In genomic region chr1:87327165-87327861, GRCm38 (mm10) we compare ENCODE assay signal across 8 mouse cellular contexts. TPM values are rescaled to one million over a fixed set of nuclear protein-coding genes. Genes with fewer than 3 reads are reported as not detected.
DNase-seq lines count a peak whose midpoint lies in the region; ATAC-seq lines count a peak whose summit lies in the region.

No protein-coding gene starts in this region.

- peak overlapping the region; percentile 98 for H3K4me3 ChIP-seq in forebrain, embryonic 12.5 days (replicated peaks)
- peak overlapping the region; percentile 99 for H3K4me3 ChIP-seq in liver, embryonic 12.5 days
- peak overlapping the region; percentile 95 for H3K4me3 ChIP-seq in neural tube, embryonic 12.5 days

- H3K9me3 ChIP-seq in forebrain, embryonic 12.5 days = no peaks in the 10 kb centered on the region
- H3K9me3 ChIP-seq in liver, embryonic 12.5 days (replicated peaks) = no peaks in the 10 kb centered on the region
- H3K9me3 ChIP-seq in neural tube, embryonic 12.5 days = no peaks in the 10 kb centered on the region

- H3K27me3 ChIP-seq in forebrain, embryonic 12.5 days = peaks cover 11% of the 10 kb centered on the region
- 0 out of 2 replicates have a peak, but pooled peaks cover 3% of the 10 kb centered on the region for H3K27me3 ChIP-seq in liver, embryonic 12.5 days (replicated peaks)
- H3K27me3 ChIP-seq in neural tube, embryonic 12.5 days (replicated peaks) = no peaks in the 10 kb centered on the region

- H3K4me1 ChIP-seq in forebrain, embryonic 12.5 days = peaks cover 15% of the 10 kb centered on the region
- peaks cover 35% of the 10 kb centered on the region for H3K4me1 ChIP-seq in liver, embryonic 12.5 days
- H3K4me1 ChIP-seq in neural tube, embryonic 12.5 days = peaks cover 6% of the 10 kb centered on the region; the same call in 1 of the 2 replicates

- H3K36me3 ChIP-seq in forebrain, embryonic 12.5 days (replicated peaks) = peaks cover 4% of the 10 kb centered on the region; the same call in 1 of the 2 replicates
- peaks cover 13% of the 10 kb centered on the region for H3K36me3 ChIP-seq in liver, embryonic 12.5 days
- H3K36me3 ChIP-seq in neural tube, embryonic 12.5 days = no peaks in the 10 kb centered on the region; the same call in 1 of the 2 replicates

- H3K27ac ChIP-seq in forebrain, embryonic 12.5 days = peak overlapping the region; percentile 95
- peak overlapping the region; percentile 88 for H3K27ac ChIP-seq in liver, embryonic 12.5 days
- peak overlapping the region; percentile 88 for H3K27ac ChIP-seq in neural tube, embryonic 12.5 days

- DNase-seq in embryo, embryonic 10 days (ENCODE audit: low spot score) = peak; percentile 39
- DNase-seq in embryo, embryonic 9.5 days (ENCODE audit: extremely low spot score) = no peak
- DNase-seq in adrenal gland, postnatal 14 days = peak; percentile 71
- DNase-seq in testis, postnatal 10 days (ENCODE audit: low spot score) = peak; percentile 77

- H3K4me2 ChIP-seq in forebrain, embryonic 12.5 days = peak overlapping the region; percentile 81
- peak overlapping the region; percentile 81 for H3K4me2 ChIP-seq in liver, embryonic 12.5 days
- peak overlapping the region; percentile 70 for H3K4me2 ChIP-seq in neural tube, embryonic 12.5 days (replicated peaks)

- under 1% methylated on average over 46 of the region's 53 CpGs for WGBS in forebrain, embryonic 12.5 days
- WGBS in liver, embryonic 12.5 days (ENCODE audit: insufficient replicate concordance) = under 1% methylated on average over 47 of the region's 53 CpGs
- under 1% methylated on average over 53 of the region's 53 CpGs for WGBS in neural tube, embryonic 12.5 days

- ATAC-seq in forebrain, embryonic 12.5 days (ENCODE audit: low FRiP score) = peak; percentile 75
- peak; percentile 31 for ATAC-seq in inflammation-experienced regulatory T-cells, adult 6 months
- peak; percentile 82 for ATAC-seq in liver, embryonic 12.5 days
- ATAC-seq in neural tube, embryonic 12.5 days (ENCODE audit: low FRiP score, low read depth) = peak; percentile 85

- H3K9ac ChIP-seq in forebrain, embryonic 12.5 days = peak overlapping the region; percentile 96
- peak overlapping the region; percentile 98 for H3K9ac ChIP-seq in liver, embryonic 12.5 days
- H3K9ac ChIP-seq in neural tube, embryonic 12.5 days = peak overlapping the region; percentile 93

RNA-seq across cellular contexts. Expression of gene Gigyf2, which starts 0.5 kb away (rescaled TPM):
- 81.4 and 83.4 TPM in 2 replicates for total RNA-seq in adrenal gland, postnatal 14 days (2021)
- polyA plus RNA-seq in forebrain, embryonic 12.5 days (2016; fragmentation: Nextera tagmentation; extraction: Ambion mirVana) = 59.2 and 61.8 TPM in 2 replicates
- 10 to 100 TPM; 44.7 to 78.2 (median 51.4) TPM for polyA plus RNA-seq in inflammation-experienced regulatory T-cells, adult 6 months (2017; shearing (Covaris generic))
- polyA plus RNA-seq in liver, embryonic 12.5 days (2016; fragmentation: Nextera tagmentation; extraction: Ambion mirVana) = 25.4 and 27.8 TPM in 2 replicates
- polyA plus RNA-seq in neural tube, embryonic 12.5 days (2016; fragmentation: Nextera tagmentation; extraction: Ambion mirVana) = 62.4 and 66.1 TPM in 2 replicates

Comparison
In these comparisons a context has a peak if more than half of its experiments do, and no peak if none do; other contexts are left out.
1. ATAC-seq: peak in every context shown above with its lines; median percentile 85 in neural tube, embryonic 12.5 days; 82 in liver, embryonic 12.5 days; 75 in forebrain, embryonic 12.5 days; 31 in inflammation-experienced regulatory T-cells, adult 6 months.